Mouse (Mus musculus) embryonic facial prominence, embryonic 11.5 days (tissue): ENCODE measurements at regions not wholly inside any gene's neighbourhood (a gene's known extent, or its start where the extent isn't known, plus 50 kb on each side); places are given as distances from the start of the nearest gene placed in this dataset.

Experiments used
- ATAC-seq: fragments of 200-750 bp; cut with Nextera tagmentation; replicated peaks from 2 replicates; pipeline ENCODE4 v1.8.0; 2017; ENCODE audit warnings: low read depth; ENCODE audit not compliant: insufficient number of reproducible peaks, low FRiP score, low TSS enrichment
- DNase-seq: peaks from one replicate; pipeline ENCODE4 v3.0.0-alpha.2; 2015; ENCODE audit warnings: low spot score
- H3K27ac ChIP-seq: fragments of 300-500 bp; sonication (generic); replicated peaks from 2 replicates; pipeline ENCODE4 v1.5.1; 2014; ENCODE audit warnings: mild to moderate bottlenecking, low read depth, low read length, control low read depth
- H3K27me3 ChIP-seq: fragments of 300-500 bp; sonication (generic); 2 replicates; pipeline ENCODE4 v1.6.1; 2014; ENCODE audit warnings: mild to moderate bottlenecking, low read length, moderate library complexity, mixed read lengths; ENCODE audit not compliant: control insufficient read depth, insufficient read depth
- H3K36me3 ChIP-seq: fragments of 300-500 bp; sonication (generic); replicated peaks from 2 replicates; pipeline ENCODE4 v1.6.1; 2014; ENCODE audit warnings: low read depth, mild to moderate bottlenecking, low read length, moderate library complexity, mixed read lengths; ENCODE audit not compliant: control insufficient read depth, insufficient read depth
- H3K4me1 ChIP-seq: fragments of 300-500 bp; sonication (generic); 2 replicates; pipeline ENCODE4 v1.6.1; 2014; ENCODE audit warnings: low read length, mixed read lengths; ENCODE audit not compliant: control insufficient read depth, insufficient read depth
- H3K4me2 ChIP-seq: fragments of 300-500 bp; sonication (generic); 2 replicates; pipeline ENCODE4 v1.6.1; 2014; ENCODE audit warnings: low read depth, mild to moderate bottlenecking, control low read depth, low read length, moderate library complexity
- H3K4me3 ChIP-seq: fragments of 300-500 bp; sonication (generic); 2 replicates; pipeline ENCODE4 v1.5.1; 2014; ENCODE audit warnings: low read depth, low read length, control low read depth
- H3K9ac ChIP-seq: fragments of 300-500 bp; sonication (generic); replicated peaks from 2 replicates; pipeline ENCODE4 v1.6.1; 2014; ENCODE audit warnings: mild to moderate bottlenecking, control low read depth, low read length
- H3K9me3 ChIP-seq: fragments of 300-500 bp; sonication (generic); replicated peaks from 2 replicates; pipeline ENCODE4 v1.6.1; 2016; ENCODE audit warnings: mild to moderate bottlenecking, low read length, inconsistent platforms, mixed read lengths; ENCODE audit not compliant: control insufficient read depth
- WGBS: fragments of 180-500 bp; shearing (Covaris S2); extraction: QIAGEN DNeasy Blood & Tissue Kit; methylation state at CpG from one replicate; pipeline ENCODE4 v1.1.7; 2014; 5-methylcytosine and 5-hydroxymethylcytosine counted together

DNA sequence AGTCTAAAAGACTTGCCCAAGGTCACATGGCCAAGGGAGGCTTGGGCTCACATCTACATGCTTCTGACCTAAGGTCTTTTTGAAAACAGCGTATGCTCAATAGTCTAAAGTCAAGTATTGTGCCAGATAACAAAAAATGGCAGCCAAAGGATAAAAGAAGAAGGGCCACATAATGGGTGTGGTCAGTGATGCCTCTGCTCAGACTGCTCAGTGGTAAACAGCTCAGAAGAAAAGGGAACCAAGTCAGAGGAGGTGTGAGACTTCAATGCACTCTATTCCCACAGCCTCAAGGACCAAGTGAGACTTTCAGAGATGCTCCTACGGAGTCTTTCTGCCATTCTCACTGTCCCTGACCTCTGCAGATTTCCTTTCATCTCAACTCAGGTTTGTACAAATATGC is 373.5 kb downstream of the H2al1j start:
- no peak overlapping the region for H3K4me3 ChIP-seq
- no peak for DNase-seq
- no peak overlapping the region for H3K4me2 ChIP-seq
- no peaks in the 10 kb centered on the region for H3K36me3 ChIP-seq
- no peaks in the 10 kb centered on the region for H3K27me3 ChIP-seq
- WGBS, result 78% methylated on average over 2 of the region's 2 CpGs
- no peak overlapping the region for H3K9ac ChIP-seq
- H3K4me1 ChIP-seq, result no peaks in the 10 kb centered on the region
- no peaks in the 10 kb centered on the region for H3K9me3 ChIP-seq
- H3K27ac ChIP-seq, result no peak overlapping the region
- ATAC-seq, result no peak

DNA sequence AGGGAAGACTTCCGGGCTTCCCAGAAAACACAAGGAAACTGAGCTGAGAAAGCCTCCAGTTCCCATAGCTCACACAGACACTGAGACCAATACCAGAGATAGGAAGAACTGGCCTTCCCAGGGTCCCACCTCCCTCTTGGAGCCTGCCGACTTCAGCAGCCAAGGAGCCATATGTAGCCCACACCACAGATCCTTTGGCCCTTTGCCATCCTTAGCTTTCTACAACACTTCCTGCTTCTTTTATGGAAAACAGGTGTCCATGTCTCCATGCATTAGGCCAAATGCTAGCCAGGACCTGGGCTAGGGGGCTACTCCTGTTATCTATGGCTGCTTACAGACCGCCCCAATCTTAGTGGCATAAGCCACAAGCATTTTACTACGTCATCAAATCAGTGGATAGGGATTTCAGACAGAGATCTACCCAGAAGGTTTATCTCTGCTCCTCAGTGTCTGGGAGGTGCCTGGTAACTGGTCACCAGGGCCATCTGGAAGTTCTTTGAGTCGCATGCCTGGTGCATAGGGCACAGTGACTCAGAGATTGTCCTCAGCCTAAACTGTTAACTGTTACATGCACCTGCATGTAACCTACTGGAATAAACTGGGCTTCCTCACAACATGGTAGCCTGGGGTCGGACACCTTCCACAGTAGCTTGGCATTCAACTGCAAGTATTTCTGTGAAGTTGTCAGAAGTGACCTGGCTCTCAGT is 378.4 kb downstream of the H2al1j start:
- no peak; the same call in 1 of the 2 replicates for ATAC-seq
- Histone ChIP-seq H3K36me3 (no peaks in the 10 kb centered on the region), H3K9me3 (no peaks in the 10 kb centered on the region), H3K27me3 (no peaks in the 10 kb centered on the region), H3K9ac (no peak overlapping the region), H3K4me2 (no peak overlapping the region), H3K4me1 (no peaks in the 10 kb centered on the region), H3K4me3 (no peak overlapping the region), H3K27ac (no peak overlapping the region)
- WGBS, result 69% methylated on average over 6 of the region's 6 CpGs
- peak; percentile 46 for DNase-seq

DNA sequence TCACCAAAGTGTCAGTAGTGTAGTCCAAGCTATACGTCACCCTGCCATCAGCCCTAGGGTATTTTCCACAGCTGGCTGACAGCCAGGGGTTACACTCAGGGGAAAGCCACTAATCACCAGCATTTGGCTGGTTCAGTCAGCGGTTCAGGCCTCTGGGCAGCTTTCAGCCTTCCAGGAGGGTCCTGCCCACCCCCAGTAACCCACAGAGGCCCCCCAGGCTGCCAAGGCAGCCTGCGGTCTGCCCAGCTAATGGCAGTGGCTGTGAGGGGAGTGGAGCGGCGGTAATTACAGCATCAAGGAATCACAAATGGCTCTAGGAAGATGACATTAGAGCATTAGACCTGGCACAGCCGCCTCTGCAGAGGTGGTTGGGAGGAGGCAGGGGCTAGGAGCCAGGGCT is 379.7 kb downstream of the H2al1j start:
- ATAC-seq (no peak), DNase-seq (no peak)
- H3K9me3 ChIP-seq, result no peaks in the 10 kb centered on the region
- 46% methylated on average over 6 of the region's 6 CpGs for WGBS
- no peak overlapping the region for H3K4me2 ChIP-seq
- H3K36me3 ChIP-seq, result no peaks in the 10 kb centered on the region
- H3K27me3 ChIP-seq, result no peaks in the 10 kb centered on the region
- H3K4me1 ChIP-seq, result no peaks in the 10 kb centered on the region
- H3K4me3 ChIP-seq, result no peak overlapping the region
- H3K27ac ChIP-seq, result no peak overlapping the region
- no peak overlapping the region for H3K9ac ChIP-seq

DNA sequence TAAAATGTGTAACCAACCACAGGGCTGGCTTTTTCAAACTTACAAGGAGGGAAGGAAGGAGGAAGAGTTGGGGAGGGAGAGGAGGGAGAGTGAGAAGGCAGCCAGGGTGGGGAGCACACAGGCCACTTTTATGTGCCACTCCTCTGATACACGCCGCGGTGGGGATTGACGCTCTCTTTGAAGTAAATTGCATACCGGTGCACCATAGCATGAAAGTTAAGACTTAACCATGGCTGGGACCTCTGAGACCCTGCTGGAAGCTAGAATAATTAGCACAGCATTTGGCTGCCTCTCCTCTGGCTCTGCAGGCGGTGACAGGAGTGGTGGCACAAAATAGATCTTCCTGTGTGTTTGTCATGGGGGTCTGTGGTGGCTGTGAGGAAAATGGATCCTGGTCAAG is 380.7 kb downstream of the H2al1j start:
- Histone ChIP-seq H3K27ac (no peak overlapping the region), H3K4me2 (no peak overlapping the region), H3K27me3 (no peaks in the 10 kb centered on the region), H3K9me3 (no peaks in the 10 kb centered on the region), H3K4me3 (no peak overlapping the region), H3K36me3 (no peaks in the 10 kb centered on the region), H3K4me1 (no peaks in the 10 kb centered on the region), H3K9ac (no peak overlapping the region)
- ATAC-seq (no peak), DNase-seq (no peak)
- 33% methylated on average over 6 of the region's 6 CpGs for WGBS

DNA sequence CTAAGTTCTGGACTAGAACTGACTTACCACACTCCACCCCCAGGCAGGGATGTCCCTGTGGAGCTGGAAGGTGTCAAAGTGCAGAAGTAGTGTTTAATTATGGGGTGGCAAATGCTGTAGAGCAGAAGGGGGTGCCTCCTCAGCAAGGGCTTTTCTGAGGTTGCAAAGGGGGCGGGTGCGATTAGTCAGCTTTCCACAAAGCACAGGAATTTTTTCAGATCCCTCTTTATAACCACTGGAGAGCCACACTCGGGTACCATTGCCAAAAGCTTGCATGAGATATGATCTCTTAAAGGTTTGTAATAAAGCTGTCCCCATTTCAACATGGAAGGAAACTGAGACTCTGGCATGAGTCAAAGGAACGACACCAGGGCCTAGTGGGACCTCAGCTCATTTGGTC is 381.7 kb downstream of the H2al1j start:
- ATAC-seq, result no peak
- no peak for DNase-seq
- no peaks in the 10 kb centered on the region for H3K4me1 ChIP-seq
- H3K36me3 ChIP-seq, result no peaks in the 10 kb centered on the region
- no peak overlapping the region for H3K9ac ChIP-seq
- no peak overlapping the region for H3K4me2 ChIP-seq
- H3K4me3 ChIP-seq, result no peak overlapping the region
- H3K9me3 ChIP-seq, result no peaks in the 10 kb centered on the region
- no peaks in the 10 kb centered on the region for H3K27me3 ChIP-seq
- H3K27ac ChIP-seq, result no peak overlapping the region
- WGBS, result 80% methylated on average over 4 of the region's 4 CpGs

DNA sequence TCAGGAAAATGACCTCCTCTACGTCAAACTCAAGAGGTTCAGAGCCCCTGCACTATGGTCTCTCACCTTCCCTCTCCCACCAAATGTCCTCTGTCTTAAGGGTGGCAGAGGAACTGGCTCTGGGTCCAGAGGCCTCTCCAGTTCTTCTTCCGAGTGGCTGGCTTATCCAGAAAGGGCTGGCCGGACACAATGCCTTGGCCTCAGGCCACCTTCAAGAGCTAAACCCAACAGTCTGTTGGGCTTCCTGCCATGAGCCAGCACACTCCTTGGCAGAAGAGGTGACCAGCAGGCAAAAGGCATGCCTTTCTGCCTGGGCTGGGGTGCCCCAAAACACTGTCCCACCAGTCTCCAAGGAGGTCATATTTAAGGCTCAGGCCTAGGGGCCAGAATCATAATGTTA is 385.8 kb downstream of the H2al1j start:
- H3K9me3 ChIP-seq, result no peaks in the 10 kb centered on the region
- no peak overlapping the region for H3K4me2 ChIP-seq
- H3K27ac ChIP-seq, result no peak overlapping the region
- H3K27me3 ChIP-seq, result no peaks in the 10 kb centered on the region
- 83% methylated on average over 3 of the region's 3 CpGs for WGBS
- H3K4me1 ChIP-seq, result no peaks in the 10 kb centered on the region
- H3K36me3 ChIP-seq, result no peaks in the 10 kb centered on the region
- DNase-seq, result no peak
- no peak for ATAC-seq
- H3K9ac ChIP-seq, result no peak overlapping the region
- H3K4me3 ChIP-seq, result no peak overlapping the region

DNA sequence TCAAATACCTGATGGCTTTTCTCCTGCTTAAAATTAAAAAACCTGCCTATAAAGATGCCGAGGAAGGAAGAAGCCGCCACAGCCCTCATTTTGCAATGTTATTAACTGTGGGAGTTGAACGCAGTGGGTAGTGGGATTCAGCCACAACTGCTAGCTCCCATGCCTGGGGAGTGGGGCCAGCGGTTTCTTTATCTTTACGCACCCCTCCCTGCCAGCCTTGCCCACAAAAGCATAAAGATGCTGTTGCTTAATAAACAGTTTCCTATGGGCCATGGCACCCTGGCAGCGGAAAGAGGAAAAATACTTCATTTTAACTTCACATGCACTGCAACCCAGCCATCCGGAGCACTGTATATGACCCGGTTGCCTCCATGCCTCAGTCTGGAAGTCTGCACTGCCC is 389.2 kb downstream of the H2al1j start:
- no peaks in the 10 kb centered on the region for H3K9me3 ChIP-seq
- H3K4me1 ChIP-seq, result no peaks in the 10 kb centered on the region
- H3K4me3 ChIP-seq, result no peak overlapping the region
- DNase-seq, result no peak
- H3K27ac ChIP-seq, result no peak overlapping the region
- 76% methylated on average over 8 of the region's 8 CpGs for WGBS
- H3K27me3 ChIP-seq, result no peaks in the 10 kb centered on the region
- no peak overlapping the region for H3K4me2 ChIP-seq
- no peak for ATAC-seq
- H3K9ac ChIP-seq, result no peak overlapping the region
- H3K36me3 ChIP-seq, result no peaks in the 10 kb centered on the region

DNA sequence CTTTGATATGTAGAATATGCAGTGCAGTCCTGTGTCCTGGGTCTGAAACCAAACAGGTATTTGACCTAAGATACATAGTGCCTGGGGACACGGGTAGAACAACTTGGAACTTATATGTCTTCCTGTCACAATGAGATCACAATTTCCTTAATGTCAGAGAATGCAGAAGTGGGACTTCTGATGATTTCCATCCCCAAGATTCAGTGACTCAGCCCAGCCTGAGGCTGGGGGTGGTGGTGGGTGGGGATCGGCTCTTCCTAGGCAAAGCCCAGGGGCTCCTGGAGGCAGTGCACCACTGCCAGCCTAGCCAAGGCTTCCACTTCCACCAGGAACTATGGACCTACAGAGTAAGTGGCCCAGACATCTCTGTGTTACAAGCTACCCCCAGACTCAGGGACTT is 391.2 kb downstream of the H2al1j start:
- Histone ChIP-seq H3K4me1 (no peaks in the 10 kb centered on the region), H3K36me3 (no peaks in the 10 kb centered on the region), H3K27ac (no peak overlapping the region), H3K4me2 (no peak overlapping the region), H3K9ac (no peak overlapping the region), H3K9me3 (no peaks in the 10 kb centered on the region), H3K4me3 (no peak overlapping the region), H3K27me3 (no peaks in the 10 kb centered on the region)
- WGBS, result 90% methylated on average over 2 of the region's 2 CpGs
- DNase-seq, result no peak
- no peak for ATAC-seq
